21 mouse cellular contexts compared by ENCODE assay signal in the genomic region with DNA sequence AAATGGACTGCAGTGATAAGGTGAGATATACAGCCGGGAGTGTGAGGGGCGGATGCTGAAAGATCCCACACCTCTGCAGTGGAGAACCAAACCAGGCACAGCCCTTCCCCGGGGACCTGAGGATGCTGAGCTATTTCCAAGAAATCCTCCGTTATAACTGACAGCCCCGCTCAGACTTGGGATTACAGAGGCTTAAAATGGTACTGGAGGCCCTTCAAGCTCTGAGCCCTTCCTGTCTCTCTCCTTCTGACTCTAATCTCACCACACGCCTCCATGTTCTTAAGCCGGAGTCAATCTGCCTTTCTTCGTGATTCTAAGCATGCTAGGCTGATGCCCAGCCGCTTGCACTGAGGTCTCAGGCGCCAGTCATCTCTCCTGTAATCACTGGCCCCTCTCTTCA.
"Had no signal": no experiment of that assay in that cellular context is flagged by ENCODE, and none has a peak within 500 bp of the region (broad histone marks: within the 10 kb centered on the region; RNA-seq: fewer than 3 reads in every experiment).

No protein-coding gene starts in this region.

- H3K27ac ChIP-seq: liver, embryonic 13.5 days; liver, embryonic 15.5 days; lung, embryonic 15.5 days; midbrain, embryonic 10.5 days; midbrain, embryonic 12.5 days; midbrain, embryonic 15.5 days; neural tube, embryonic 13.5 days; neural tube, embryonic 15.5 days had no signal

- H3K9ac ChIP-seq: liver, embryonic 13.5 days; liver, embryonic 15.5 days; liver, postnatal 0 days; lung, embryonic 15.5 days; midbrain, embryonic 12.5 days; midbrain, embryonic 15.5 days; neural tube, embryonic 13.5 days; neural tube, embryonic 15.5 days had no signal

- H3K9me3 ChIP-seq: liver, embryonic 13.5 days; liver, embryonic 15.5 days; lung, embryonic 15.5 days; midbrain, embryonic 10.5 days; midbrain, embryonic 12.5 days; midbrain, embryonic 15.5 days; neural tube, embryonic 13.5 days; neural tube, embryonic 15.5 days had no signal

- H3K36me3 ChIP-seq: liver, embryonic 13.5 days; liver, embryonic 15.5 days; lung, embryonic 15.5 days; midbrain, embryonic 10.5 days; midbrain, embryonic 12.5 days; midbrain, embryonic 15.5 days; neural tube, embryonic 13.5 days; neural tube, embryonic 15.5 days had no signal

- ATAC-seq: liver, postnatal 0 days; lung, postnatal 0 days; midbrain, embryonic 15.5 days had no signal

- DNase-seq: liver, embryonic 13.5 days; liver, postnatal 0 days; lung, adult 2 months; lung, postnatal 14 days; lung, postnatal 4 days; right cerebral cortex, adult 18-20 months; right cerebral cortex, postnatal 25 days; right cerebral cortex, postnatal 4 days; spleen, adult 18-20 months; thymus, adult 18-20 months; thymus, postnatal 14 days; thymus, postnatal 36 days had no signal

- H3K4me2 ChIP-seq: liver, embryonic 13.5 days; liver, embryonic 15.5 days; lung, embryonic 15.5 days; midbrain, embryonic 12.5 days; midbrain, embryonic 15.5 days; neural tube, embryonic 13.5 days; neural tube, embryonic 15.5 days had no signal

- H3K4me1 ChIP-seq: liver, embryonic 13.5 days; liver, embryonic 15.5 days; midbrain, embryonic 15.5 days had no signal

- H3K4me3 ChIP-seq: liver, embryonic 13.5 days; liver, embryonic 15.5 days; lung, embryonic 15.5 days; midbrain, embryonic 10.5 days; midbrain, embryonic 12.5 days; midbrain, embryonic 15.5 days; myocyte; neural tube, embryonic 13.5 days; neural tube, embryonic 15.5 days had no signal

- H3K27me3 ChIP-seq: liver, embryonic 13.5 days; liver, embryonic 15.5 days; midbrain, embryonic 15.5 days had no signal
